Mouse (Mus musculus) small intestine, adult 2 months (tissue): ENCODE data around the gene Xrcc5.

Experiments used
- CTCF ChIP-seq: fragments of 200-500 bp; IDR thresholded peaks from 2 replicates; pipeline ENCODE4 v1.5.1; 2012; ENCODE audit warnings: low read depth, mild to moderate bottlenecking, control low read depth, inconsistent platforms, low read length, moderate library complexity, mixed read lengths; ENCODE audit not compliant: insufficient replicate concordance, insufficient read length; ENCODE audit errors: extremely low read depth
- POLR2A ChIP-seq: fragments of 200-500 bp; IDR thresholded peaks from 2 replicates; pipeline ENCODE4 v1.6.1; 2012; ENCODE audit warnings: low read depth, mild to moderate bottlenecking, control low read depth, inconsistent platforms, low read length, moderate library complexity

DNA sequence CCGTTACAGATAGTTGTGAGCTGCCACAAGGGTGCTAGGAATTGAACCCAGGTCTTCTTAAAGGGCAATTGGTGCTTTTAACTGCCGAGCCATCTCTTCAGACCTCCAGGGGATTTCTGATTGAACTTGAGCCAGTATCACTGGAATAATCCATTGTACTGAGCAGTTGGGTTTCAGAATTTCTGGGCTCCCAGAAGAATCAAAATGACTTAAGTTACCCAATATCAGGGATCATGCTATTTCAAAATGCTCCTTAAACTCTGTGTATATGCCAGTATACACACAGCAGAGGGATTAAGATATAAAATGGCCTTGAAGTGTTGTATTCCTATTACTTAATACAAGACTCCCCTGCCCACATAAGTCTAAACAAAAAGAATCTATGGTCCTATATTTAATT lies 15.3 kb upstream of the Xrcc5 start:
- TF ChIP-seq POLR2A (no peak), CTCF (no peak)
